Mouse (Mus musculus) neural tube, embryonic 10.5 days (tissue): ENCODE results near the gene Thrap3.

Experiments used
- DNase-seq: peaks from one replicate; pipeline ENCODE4 v3.0.0-alpha.2; 2017; ENCODE audit warnings: low spot score; ENCODE audit errors: extremely low spot score

The Thrap3 gene

GRCm38 (mm10) chr4:126202303-126203181 lies at the start of gene Thrap3:
TSS of gene Thrap3 (minus strand) at chr4:126202760.
- DNase-seq = peak; percentile 97

GRCm38 (mm10) chr4:126251655-126252254 lies 49.2 kb upstream of the Thrap3 start:
- no peak for DNase-seq

- DNase-seq = no peak
These were observed 48.1 kb upstream of the Thrap3 start for GRCm38 (mm10) chr4:126250659-126251058.

- no peak for DNase-seq
These were observed 45.8 kb upstream of the Thrap3 start for GRCm38 (mm10) chr4:126248261-126248868.

- no peak for DNase-seq
These were observed 43.8 kb upstream of the Thrap3 start for GRCm38 (mm10) chr4:126246202-126246889.

GRCm38 (mm10) chr4:126242510-126242909 lies 40.0 kb upstream of the Thrap3 start:
- no peak for DNase-seq

- DNase-seq = no peak
These were observed 39.4 kb upstream of the Thrap3 start for GRCm38 (mm10) chr4:126241956-126242355.

- DNase-seq = no peak
These were observed 37.4 kb upstream of the Thrap3 start for GRCm38 (mm10) chr4:126239862-126240475.

GRCm38 (mm10) chr4:126237721-126238242 lies 35.2 kb upstream of the Thrap3 start:
- no peak for DNase-seq

- no peak for DNase-seq
These were observed 34.1 kb upstream of the Thrap3 start for GRCm38 (mm10) chr4:126236467-126237280.

- no peak for DNase-seq
These were observed 32.6 kb upstream of the Thrap3 start for GRCm38 (mm10) chr4:126235191-126235590.

GRCm38 (mm10) chr4:126234496-126235175 lies 32.1 kb upstream of the Thrap3 start:
- no peak for DNase-seq

- DNase-seq = no peak
These were observed 31.2 kb upstream of the Thrap3 start for GRCm38 (mm10) chr4:126233676-126234308.

GRCm38 (mm10) chr4:126229900-126230299 lies 27.3 kb upstream of the Thrap3 start:
- DNase-seq = no peak

GRCm38 (mm10) chr4:126228144-126228543 lies 25.6 kb upstream of the Thrap3 start:
- DNase-seq = no peak

GRCm38 (mm10) chr4:126227077-126227761 lies 24.7 kb upstream of the Thrap3 start:
- DNase-seq = peak; percentile 86

- no peak for DNase-seq
These were observed 24.1 kb upstream of the Thrap3 start for GRCm38 (mm10) chr4:126226640-126227039.

GRCm38 (mm10) chr4:126222631-126223030 lies 20.1 kb upstream of the Thrap3 start:
- no peak for DNase-seq
